Mouse (Mus musculus) heart, adult 2 months (tissue): ENCODE results near the gene Gng8.

Experiments
- EP300 ChIP-seq: fragments of 200-500 bp; IDR thresholded peaks from 2 replicates; pipeline ENCODE4 v1.6.1; 2011; ENCODE audit warnings: low read depth, low read length, control low read depth; ENCODE audit not compliant: insufficient read depth
- POLR2A ChIP-seq: fragments of 200-500 bp; IDR thresholded peaks from 2 replicates; pipeline ENCODE4 v1.6.1; 2011; ENCODE audit warnings: mild to moderate bottlenecking, low read depth, low read length, control low read depth; ENCODE audit not compliant: insufficient read depth

GRCm38 (mm10) chr7:16920150-16920579 is 28.6 kb downstream of the Gng8 start:
- TF ChIP-seq POLR2A, result no peak
- no peak for TF ChIP-seq EP300
